Comparison of ENCODE assay signal across 20 mouse cellular contexts in the genomic region with DNA sequence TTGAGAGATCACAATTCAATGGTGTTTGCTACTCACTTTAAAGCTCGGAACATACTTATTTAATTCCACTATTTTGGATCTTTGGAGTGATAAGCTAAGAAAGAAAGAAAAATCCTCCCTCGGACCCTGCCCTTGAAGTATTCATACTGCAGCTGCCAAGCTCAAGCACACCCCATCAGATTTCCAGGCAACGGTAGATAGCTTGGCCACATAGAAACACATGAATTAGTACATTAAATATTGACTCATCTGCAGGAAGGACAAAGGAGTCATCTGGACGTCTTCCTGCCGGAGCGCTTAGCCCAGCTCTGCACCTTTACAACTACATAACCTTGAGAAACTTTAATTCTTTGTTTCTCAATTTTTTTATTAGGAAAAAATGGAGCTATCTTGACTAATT.
DNase-seq lines count a peak whose midpoint lies in the region; ATAC-seq and TF ChIP-seq lines count a peak whose summit lies in the region.
"Had no signal": no experiment of that assay in that cellular context is flagged by ENCODE, and none has a peak within 500 bp of the region (broad histone marks: within the 10 kb centered on the region; RNA-seq: fewer than 3 reads in every experiment).

No protein-coding gene starts in this region.

- intact Hi-C loops in heart, postnatal 10 days (cut with DNase I): no loop called here

- TF ChIP-seq EP300 in stomach, postnatal 0 days (optimal IDR thresholded peaks at IDR 0.05): no peak

- no peak for TF ChIP-seq CTCF in stomach, postnatal 0 days (IDR thresholded peaks at IDR 0.05; ENCODE audit: low read depth)

- no peak for ATAC-seq in midbrain, embryonic 11.5 days (ENCODE audit: low FRiP score)
- ATAC-seq in stomach, embryonic 14.5 days (ENCODE audit: insufficient number of reproducible peaks, insufficient read depth, low FRiP score, low read depth): 0 out of 2 replicates have a peak, but pooled peaks have one; percentile 56
- 0 out of 2 replicates have a peak, but pooled peaks have one; percentile 53 for ATAC-seq in stomach, postnatal 0 days (ENCODE audit: low FRiP score, low TSS enrichment)
- ATAC-seq: activated CD4-positive, CD25-positive, alpha-beta regulatory T cell, adult 4 months; CD4-positive, CD25-positive, alpha-beta regulatory T cell, adult 4 months; Patski had no signal

- 89% methylated on average over 6 of the region's 6 CpGs for WGBS in midbrain, embryonic 11.5 days
- WGBS in midbrain, embryonic 10.5 days: 93% methylated on average over 6 of the region's 6 CpGs
- 64% methylated on average over 6 of the region's 6 CpGs for WGBS in stomach, embryonic 14.5 days
- 53% methylated on average over 6 of the region's 6 CpGs for WGBS in stomach, postnatal 0 days

- no peaks in the 10 kb centered on the region for H3K36me3 ChIP-seq in midbrain, embryonic 11.5 days (ENCODE audit: control insufficient read depth, insufficient read depth, low read length)
- H3K36me3 ChIP-seq in midbrain, embryonic 10.5 days: no peaks in the 10 kb centered on the region
- no peaks in the 10 kb centered on the region for H3K36me3 ChIP-seq in stomach, embryonic 14.5 days (ENCODE audit: control insufficient read depth, insufficient read depth, low read length)
- no peaks in the 10 kb centered on the region for H3K36me3 ChIP-seq in stomach, postnatal 0 days (ENCODE audit: control insufficient read depth, insufficient read depth, low read length)
- H3K36me3 ChIP-seq: G1E had no signal

- no peak overlapping the region for H3K4me3 ChIP-seq in midbrain, embryonic 11.5 days (ENCODE audit: low read depth, low read length)
- no peak overlapping the region for H3K4me3 ChIP-seq in midbrain, embryonic 10.5 days
- H3K4me3 ChIP-seq in stomach, embryonic 14.5 days (ENCODE audit: low read depth, low read length): no peak overlapping the region
- H3K4me3 ChIP-seq in stomach, postnatal 0 days (ENCODE audit: low read depth, low read length): no peak overlapping the region

- H3K27ac ChIP-seq in midbrain, embryonic 11.5 days (ENCODE audit: low read depth, low read length): no peak overlapping the region
- no peak overlapping the region for H3K27ac ChIP-seq in midbrain, embryonic 10.5 days (replicated peaks)
- no peak overlapping the region for H3K27ac ChIP-seq in stomach, embryonic 14.5 days (ENCODE audit: low read length)
- H3K27ac ChIP-seq in stomach, postnatal 0 days (replicated peaks): no peak overlapping the region

- peak; percentile 54 for DNase-seq in midbrain, embryonic 11.5 days (ENCODE audit: low spot score, missing footprints)
- DNase-seq in midbrain, embryonic 10.5 days (ENCODE audit: low spot score): no peak
- DNase-seq in stomach, postnatal 0 days (ENCODE audit: low spot score): no peak
- no peak for DNase-seq in heart, postnatal 10 days
- DNase-seq in lung, postnatal 25 days (ENCODE audit: low spot score): no peak
- DNase-seq: adrenal gland, adult 2 months; adrenal gland, adult 8-10 months; adrenal gland, postnatal 10 days; adrenal gland, postnatal 14 days; adrenal gland, postnatal 25 days; adrenal gland, postnatal 36 days; B cell, adult 2 months; cerebellum, adult 11 months; cerebellum, adult 11-12 months; cerebellum, adult 18-20 months had no signal

- no peaks in the 10 kb centered on the region for H3K9me3 ChIP-seq in midbrain, embryonic 11.5 days (ENCODE audit: control insufficient read depth, low read length)
- no peaks in the 10 kb centered on the region for H3K9me3 ChIP-seq in midbrain, embryonic 10.5 days (replicated peaks)
- H3K9me3 ChIP-seq in stomach, embryonic 14.5 days (ENCODE audit: control insufficient read depth, low read depth, low read length): no peaks in the 10 kb centered on the region
- no peaks in the 10 kb centered on the region for H3K9me3 ChIP-seq in stomach, postnatal 0 days (ENCODE audit: control insufficient read depth, low read length)

- no peak overlapping the region for H3K9ac ChIP-seq in midbrain, embryonic 11.5 days (ENCODE audit: low read length)
- H3K9ac ChIP-seq in stomach, embryonic 14.5 days (replicated peaks; ENCODE audit: low read depth, low read length): no peak overlapping the region
- no peak overlapping the region for H3K9ac ChIP-seq in stomach, postnatal 0 days (ENCODE audit: low read length)

- H3K27me3 ChIP-seq in midbrain, embryonic 11.5 days (ENCODE audit: control insufficient read depth, insufficient read depth, low read length): no peaks in the 10 kb centered on the region
- no peaks in the 10 kb centered on the region for H3K27me3 ChIP-seq in midbrain, embryonic 10.5 days (ENCODE audit: low read depth, poor library complexity, severe bottlenecking)
- H3K27me3 ChIP-seq in stomach, embryonic 14.5 days (ENCODE audit: control insufficient read depth, insufficient read depth, low read length): no peaks in the 10 kb centered on the region
- no peaks in the 10 kb centered on the region for H3K27me3 ChIP-seq in stomach, postnatal 0 days (ENCODE audit: control insufficient read depth, insufficient read depth, low read length)

- H3K4me2 ChIP-seq in midbrain, embryonic 11.5 days: no peak overlapping the region
- H3K4me2 ChIP-seq in stomach, embryonic 14.5 days (replicated peaks; ENCODE audit: low read depth, low read length): no peak overlapping the region
- H3K4me2 ChIP-seq in stomach, postnatal 0 days (replicated peaks; ENCODE audit: low read depth): no peak overlapping the region

- H3K4me1 ChIP-seq in midbrain, embryonic 11.5 days (ENCODE audit: control insufficient read depth, insufficient read depth, low read length): 0 out of 2 replicates have a peak, but pooled peaks cover 3% of the 10 kb centered on the region
- no peaks in the 10 kb centered on the region for H3K4me1 ChIP-seq in midbrain, embryonic 10.5 days
- H3K4me1 ChIP-seq in stomach, embryonic 14.5 days (ENCODE audit: control insufficient read depth, insufficient read depth, low read length): no peaks in the 10 kb centered on the region
- H3K4me1 ChIP-seq in stomach, postnatal 0 days (replicated peaks; ENCODE audit: control insufficient read depth, insufficient read depth): no peaks in the 10 kb centered on the region
